Mouse (Mus musculus) heart, adult 11 months (tissue): ENCODE measurements around the gene Mgst3.
A peak's percentile ranks its signal among the peaks of the same experiment; 100 is the strongest.

Source experiments
- DNase-seq: peaks from one replicate; pipeline ENCODE4 v3.0.0; 2022

Gene Mgst3

DNA sequence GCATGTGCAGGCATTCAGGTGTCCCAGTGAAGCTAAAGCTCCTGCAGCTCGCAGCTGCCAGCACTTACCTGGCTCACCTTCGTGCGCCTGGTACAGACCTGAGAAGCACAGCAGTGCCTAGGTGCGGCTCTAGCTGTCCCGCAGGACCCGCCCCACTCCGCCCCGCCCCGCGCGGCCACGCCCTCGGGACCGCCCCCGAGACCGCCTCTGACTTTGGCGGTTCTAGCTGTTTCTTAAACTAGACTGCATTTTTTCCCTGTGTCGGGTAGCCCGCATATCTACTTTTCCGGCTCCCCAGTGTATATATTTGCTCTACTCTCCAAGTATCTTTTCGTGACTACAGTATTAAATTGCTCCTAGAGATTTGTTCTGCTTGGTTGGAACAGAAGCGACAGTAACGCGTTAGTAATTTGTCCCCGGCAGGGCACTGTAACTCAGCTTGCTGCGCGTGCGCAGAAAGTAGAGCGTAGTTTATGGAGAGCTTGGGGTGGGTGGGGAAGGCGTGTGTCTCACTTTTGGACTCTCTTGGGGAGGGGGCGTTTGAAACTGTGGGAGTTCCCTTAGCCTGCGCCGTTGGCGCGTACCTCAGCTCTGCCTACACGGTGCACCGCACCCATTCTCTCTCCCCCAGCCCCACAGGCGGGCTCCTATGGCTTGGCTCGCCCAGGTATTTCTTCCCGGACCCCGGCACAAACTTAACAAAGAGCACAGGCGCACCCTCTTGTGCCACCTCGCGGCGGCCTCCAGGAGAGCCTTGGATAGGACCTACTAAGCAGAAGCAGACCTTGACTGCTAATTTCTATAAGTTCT lies at the start of gene Mgst3:
Mgst3 (minus strand) TSS at position 159 of the 810 bp plus-strand sequence.
- peak; percentile 99 for DNase-seq

GRCm38 (mm10) chr1:167438231-167438885 lies 44.7 kb upstream of the Mgst3 start:
- no peak for DNase-seq

- peak; percentile 39 for DNase-seq
Observed at GRCm38 (mm10) chr1:167437091-167437490, 43.5 kb upstream of the Mgst3 start.

DNA sequence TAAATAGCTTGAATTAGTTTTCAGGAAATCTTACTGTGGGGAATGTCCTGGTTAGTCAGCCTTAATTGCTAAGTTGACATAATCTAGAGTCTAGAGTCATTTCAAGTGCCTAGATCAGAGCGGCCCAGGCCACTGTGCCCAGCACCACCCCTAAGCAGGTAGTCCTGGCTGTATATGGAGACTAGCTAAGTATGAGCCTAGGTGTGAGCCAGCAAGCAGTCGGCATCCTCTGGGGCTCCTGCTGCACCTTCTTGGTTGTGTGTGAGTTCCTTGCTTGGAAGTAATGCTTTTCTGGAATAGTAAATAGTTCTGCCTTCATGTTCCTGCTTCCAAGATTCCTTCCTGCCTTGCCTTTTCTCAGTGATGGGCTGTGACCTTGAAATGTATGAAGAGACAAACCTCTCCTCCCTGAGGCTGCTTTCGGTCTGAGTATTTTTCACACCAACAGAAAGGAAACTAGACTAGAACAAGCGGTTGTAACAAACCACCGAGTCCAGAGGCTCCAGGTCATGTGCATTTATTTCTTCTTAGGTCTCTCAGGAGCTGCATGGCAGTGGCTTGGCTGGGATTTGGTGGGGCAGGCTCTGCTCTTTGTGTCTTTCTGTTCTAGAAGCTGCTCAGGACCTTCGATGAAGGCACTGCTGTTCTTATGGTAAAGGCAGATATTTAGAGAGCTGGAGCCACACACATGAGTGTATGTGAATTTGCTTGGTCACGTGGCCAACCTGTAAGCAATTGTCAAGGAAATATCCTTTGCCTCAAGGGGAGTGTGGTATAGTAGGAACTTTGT lies 42.7 kb upstream of the Mgst3 start:
- peak; percentile 79 for DNase-seq

- DNase-seq, result peak; percentile 53
Observed at GRCm38 (mm10) chr1:167434931-167435330, 41.3 kb upstream of the Mgst3 start.

DNA sequence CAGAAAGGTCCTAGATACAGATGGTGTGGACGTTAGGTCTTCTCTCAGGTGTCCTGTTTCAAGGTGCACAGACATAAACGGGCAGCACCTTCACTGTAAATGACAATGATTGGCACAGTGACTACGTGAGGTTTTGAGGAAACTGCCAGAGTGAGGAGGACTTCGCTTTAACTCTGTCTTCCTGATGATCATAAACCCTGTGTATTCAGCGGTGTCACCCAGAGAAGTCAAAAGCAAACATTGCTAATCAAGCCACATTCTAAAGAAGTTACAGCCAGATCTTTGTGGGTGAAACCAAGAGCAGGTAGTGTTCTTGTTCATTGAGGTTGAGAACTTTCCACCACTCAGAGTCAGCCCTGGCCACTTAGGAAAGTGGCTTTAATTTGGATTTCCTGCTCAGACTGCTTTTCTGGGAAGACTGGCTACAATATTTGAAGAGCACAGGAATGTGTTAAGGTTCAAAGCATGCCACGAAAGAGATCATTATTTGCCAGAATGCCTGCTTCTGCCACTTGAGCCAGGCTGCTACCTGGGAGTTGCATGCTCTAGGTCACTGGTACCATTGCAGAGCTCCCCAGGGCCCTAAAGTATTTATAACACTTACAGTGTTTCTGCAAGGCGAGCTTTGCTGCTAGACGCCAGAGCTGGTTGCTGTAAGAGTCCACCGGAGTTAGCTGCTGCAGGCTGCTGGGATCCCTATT lies 37.5 kb upstream of the Mgst3 start:
- DNase-seq, result peak; percentile 56

- no peak for DNase-seq
Observed at GRCm38 (mm10) chr1:167426681-167427080, 33.0 kb upstream of the Mgst3 start.

DNA sequence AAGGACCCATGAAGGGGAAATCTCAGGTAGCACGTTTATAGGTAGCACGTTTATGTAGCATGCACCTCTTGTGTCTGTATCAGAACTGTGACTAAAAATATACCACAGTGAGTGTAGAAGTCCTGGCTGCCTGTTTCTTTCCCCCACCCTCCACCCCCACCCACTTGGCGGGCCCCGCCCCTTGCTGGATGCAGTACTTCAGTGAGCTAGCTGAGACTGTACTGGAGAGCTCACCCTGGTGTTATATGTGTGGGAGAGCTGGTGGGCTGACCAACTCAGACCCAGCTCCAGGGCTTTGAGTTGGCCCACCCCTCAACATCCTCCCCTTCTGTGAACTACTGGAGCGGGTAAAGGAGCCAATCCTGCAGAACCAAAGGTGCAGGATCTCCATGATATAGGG lies 31.9 kb upstream of the Mgst3 start:
- DNase-seq, result peak; percentile 92

GRCm38 (mm10) chr1:167422501-167423240 lies 29.0 kb upstream of the Mgst3 start:
- DNase-seq, result peak; percentile 98

DNA sequence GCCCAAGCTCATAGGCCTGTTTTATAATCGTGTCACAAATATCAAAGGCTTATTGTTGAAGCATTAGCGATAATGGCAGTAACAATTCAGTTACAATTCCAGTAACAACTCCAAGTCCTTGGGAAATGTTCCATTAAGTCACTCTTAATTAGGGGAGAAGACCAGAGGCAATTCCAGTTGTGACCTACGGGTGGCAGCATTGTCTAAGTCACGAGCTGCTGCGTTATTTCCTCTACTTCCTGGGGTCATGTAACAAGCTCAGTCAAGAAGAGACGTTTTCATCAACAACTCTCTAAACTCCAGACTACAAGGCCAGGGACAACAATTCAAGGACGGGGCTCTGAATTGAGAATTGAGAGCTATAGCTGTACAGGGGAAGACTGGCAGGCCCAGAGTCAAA lies 21.2 kb upstream of the Mgst3 start:
- peak; percentile 96 for DNase-seq

DNA sequence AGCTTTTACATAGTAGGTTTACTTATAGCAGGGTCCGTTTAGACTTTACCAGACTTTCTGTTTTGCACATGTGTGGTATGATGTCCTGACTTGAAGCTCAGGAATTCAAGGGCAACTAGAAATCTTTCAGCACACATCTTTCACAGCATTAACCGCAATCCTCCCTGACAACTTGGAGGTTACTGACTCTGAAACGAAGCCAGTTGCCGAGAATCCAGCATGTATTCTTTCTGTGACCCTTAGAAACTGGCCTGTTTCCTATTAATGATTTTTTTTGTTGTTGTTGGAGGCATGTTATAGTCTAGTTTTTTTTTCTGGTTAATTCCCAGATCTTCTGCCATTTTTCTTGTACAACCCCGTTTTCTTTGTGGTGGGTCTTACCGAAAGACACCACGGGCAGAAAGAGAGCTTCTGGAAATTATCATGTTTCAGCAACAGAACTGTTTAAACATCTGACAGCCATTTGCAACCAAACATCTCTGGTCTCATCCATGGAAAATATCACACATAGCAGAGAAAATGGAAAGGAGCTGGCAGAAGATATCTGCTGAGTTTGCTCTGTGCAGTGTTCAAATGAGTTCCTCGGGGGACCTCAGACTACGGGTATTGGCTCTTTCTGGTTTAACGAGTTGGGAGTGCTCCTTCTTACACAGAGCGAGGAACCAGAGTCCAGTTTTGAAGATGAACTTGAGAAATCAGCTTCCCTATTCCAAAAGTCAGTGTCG lies 18.5 kb upstream of the Mgst3 start:
- peak; percentile 56 for DNase-seq

- peak; percentile 76 for DNase-seq
Observed at GRCm38 (mm10) chr1:167409601-167410000, 16.0 kb upstream of the Mgst3 start.

- peak; percentile 56 for DNase-seq
Observed at GRCm38 (mm10) chr1:167405237-167405636, 11.6 kb upstream of the Mgst3 start.

GRCm38 (mm10) chr1:167393281-167393680 lies 360 bp downstream of the Mgst3 start:
- peak; percentile 88 for DNase-seq

DNA sequence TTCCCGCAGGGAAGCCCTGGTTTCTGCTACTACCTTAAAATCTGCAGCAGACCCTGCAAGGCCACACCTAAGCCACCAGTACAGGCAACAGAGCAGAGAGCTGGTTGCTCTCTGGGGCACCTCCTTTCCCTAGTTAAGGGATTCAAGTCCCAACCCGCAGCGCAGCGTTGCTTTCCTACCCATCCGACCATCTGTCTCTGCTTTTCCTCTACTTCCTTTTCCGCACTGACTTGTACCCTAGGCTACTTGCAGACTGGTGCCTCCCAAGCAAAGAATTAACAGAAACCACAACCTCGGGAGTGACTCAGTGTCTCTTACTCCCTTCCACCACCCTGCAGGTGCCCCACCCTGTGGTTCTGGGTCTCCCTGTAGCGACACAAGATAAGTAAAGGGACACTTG lies 954 bp downstream of the Mgst3 start:
- peak; percentile 92 for DNase-seq

GRCm38 (mm10) chr1:167392031-167392640 lies 1.5 kb downstream of the Mgst3 start:
- DNase-seq, result peak; percentile 85

DNA sequence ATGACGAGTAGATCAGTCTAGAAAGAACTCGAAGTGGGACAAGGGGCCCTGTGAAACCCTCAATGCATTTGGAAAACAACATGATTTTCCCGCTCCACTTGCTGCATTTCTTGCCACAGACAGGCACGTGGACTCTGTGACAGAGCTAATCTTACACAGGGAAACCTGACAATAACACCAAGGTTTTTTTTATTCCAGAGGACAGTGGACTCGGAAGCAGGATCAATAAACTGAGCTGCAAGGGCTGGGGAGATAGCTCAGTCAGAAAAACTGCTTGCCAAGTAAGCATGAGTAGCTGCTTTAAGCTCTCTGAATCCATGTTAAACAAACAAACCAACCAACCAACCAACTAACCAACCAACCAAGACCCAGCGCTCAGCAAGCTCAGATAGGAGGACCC lies 2.4 kb downstream of the Mgst3 start:
- DNase-seq, result peak; percentile 45

DNA sequence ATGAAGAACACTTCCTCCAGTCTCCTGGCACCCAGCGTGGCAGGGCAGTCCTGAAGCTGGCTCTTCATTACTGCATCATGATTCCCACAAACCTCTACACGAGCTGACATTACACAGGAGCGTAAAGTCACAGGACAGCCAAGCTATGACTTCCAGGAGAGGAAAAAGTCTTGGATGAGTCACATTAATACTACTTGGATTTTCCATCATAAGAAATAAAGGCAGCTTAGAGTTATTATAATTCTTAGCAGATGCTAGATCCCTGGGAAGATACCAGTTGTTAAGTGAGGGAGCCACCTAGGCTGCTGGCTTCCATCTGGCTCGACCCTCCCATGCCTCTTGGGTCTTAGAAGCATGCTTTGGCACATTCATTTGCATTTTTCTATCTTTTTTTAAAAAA lies 3.3 kb downstream of the Mgst3 start:
- DNase-seq, result peak; percentile 49

DNA sequence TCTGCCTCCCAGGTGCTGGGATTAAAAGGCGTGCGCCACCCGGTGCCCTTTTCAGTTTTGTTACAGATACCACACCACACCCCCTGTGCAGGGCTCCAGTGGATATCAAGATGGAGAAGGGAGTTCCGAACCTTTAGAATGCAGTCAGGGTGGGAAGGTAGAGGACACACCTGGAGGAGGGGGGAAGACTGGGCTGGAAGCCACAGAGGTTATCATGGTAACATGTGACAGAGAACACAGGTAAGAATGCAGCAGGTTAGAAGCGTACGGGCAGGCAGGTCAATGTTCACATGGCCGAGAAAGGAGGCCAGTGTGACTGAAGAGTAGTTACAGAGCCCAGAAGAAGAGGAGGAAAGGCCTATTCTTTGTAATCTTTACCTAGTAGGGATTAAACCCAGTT lies 4.1 kb downstream of the Mgst3 start:
- DNase-seq, result peak; percentile 86

- peak; percentile 88 for DNase-seq
Observed at GRCm38 (mm10) chr1:167388571-167388970, 5.1 kb downstream of the Mgst3 start.

- peak; percentile 74 for DNase-seq
Observed at GRCm38 (mm10) chr1:167387796-167388195, 5.8 kb downstream of the Mgst3 start.
